Mouse (Mus musculus) testis, adult 2 months (tissue): Measurements from ENCODE around the gene Nhlrc4.

ENCODE experiments used
- CTCF ChIP-seq: fragments of 200-500 bp; IDR thresholded peaks from 2 replicates; pipeline ENCODE4 v1.5.1; 2012; ENCODE audit warnings: low read depth, mild to moderate bottlenecking, inconsistent platforms, low read length, moderate library complexity; ENCODE audit not compliant: control insufficient read depth, insufficient read depth, insufficient replicate concordance
- POLR2A ChIP-seq: fragments of 200-500 bp; IDR thresholded peaks from 2 replicates; pipeline ENCODE4 v1.6.1; 2012; ENCODE audit warnings: low read depth, mild to moderate bottlenecking, inconsistent platforms, low read length, moderate library complexity; ENCODE audit not compliant: control insufficient read depth

- TF ChIP-seq CTCF (peak; percentile 77; the same call in 1 of the 2 replicates), POLR2A (no peak)
Observed at GRCm38 (mm10) chr17:25893975-25894617, 50.7 kb downstream of the Nhlrc4 start.
